20 mouse cellular contexts compared by ENCODE assay signal in the genomic region with DNA sequence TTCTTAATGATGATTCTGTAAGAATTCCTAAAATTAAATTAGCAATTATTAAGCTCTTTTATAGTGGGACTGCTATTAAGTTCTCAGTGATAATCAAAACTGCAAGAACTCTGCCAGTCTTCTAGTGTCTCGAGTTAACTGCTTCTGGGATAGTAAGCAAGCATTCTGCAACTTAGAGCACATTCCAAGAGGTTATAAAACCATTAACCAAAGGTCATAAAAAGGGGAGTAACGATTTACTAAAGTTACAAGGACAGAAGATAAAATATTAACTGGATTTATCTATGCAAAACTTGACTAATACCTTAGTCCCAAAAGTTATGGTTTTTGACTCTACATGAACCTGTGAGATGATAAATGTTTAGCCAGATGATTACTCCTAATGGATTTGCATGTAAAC.
"Had no signal": no experiment of that assay in that cellular context is flagged by ENCODE, and none has a peak within 500 bp of the region (broad histone marks: within the 10 kb centered on the region; RNA-seq: fewer than 3 reads in every experiment).

No protein-coding gene starts in this region.

- ATAC-seq: midbrain, embryonic 13.5 days; midbrain, embryonic 16.5 days had no signal

- DNase-seq: kidney, postnatal 14 days; layer of hippocampus, postnatal 36 days; lung, adult 18-20 months; lung, postnatal 10 days; lung, postnatal 36 days; retina, postnatal 1 day; right cerebral cortex, postnatal 25 days; spleen, adult 18-20 months; thymus, postnatal 25 days had no signal

- H3K27me3 ChIP-seq: lung, embryonic 15.5 days; megakaryocyte, embryonic 14.5 days; midbrain, embryonic 13.5 days; neural tube, embryonic 13.5 days; stomach, embryonic 15.5 days had no signal

- H3K9me3 ChIP-seq: lung, embryonic 15.5 days; megakaryocyte, embryonic 14.5 days; midbrain, embryonic 10.5 days; midbrain, embryonic 13.5 days; neural tube, embryonic 13.5 days; stomach, embryonic 15.5 days had no signal

- H3K4me1 ChIP-seq: lung, embryonic 15.5 days; midbrain, embryonic 10.5 days; stomach, embryonic 15.5 days had no signal

- H3K4me2 ChIP-seq: liver, embryonic 11.5 days; lung, embryonic 15.5 days; midbrain, embryonic 13.5 days; neural tube, embryonic 13.5 days; stomach, embryonic 15.5 days had no signal

- H3K27ac ChIP-seq: left cerebral cortex, adult 2 months; liver, embryonic 14.5 days; lung, embryonic 15.5 days; midbrain, embryonic 10.5 days; midbrain, embryonic 13.5 days; neural tube, embryonic 13.5 days; stomach, embryonic 15.5 days had no signal

- H3K9ac ChIP-seq: liver, embryonic 14.5 days; lung, embryonic 15.5 days; midbrain, embryonic 13.5 days; neural tube, embryonic 13.5 days; stomach, embryonic 15.5 days had no signal

- H3K4me3 ChIP-seq: left cerebral cortex, adult 2 months; lung, embryonic 15.5 days; megakaryocyte, embryonic 14.5 days; midbrain, embryonic 10.5 days; midbrain, embryonic 13.5 days; myocyte; neural tube, embryonic 13.5 days; stomach, embryonic 15.5 days had no signal
